Mouse (Mus musculus) heart, embryonic 10.5 days (tissue): Measurements from ENCODE around the gene Luzp1. TPM values are rescaled to one million over a fixed set of nuclear protein-coding genes. Genes with fewer than 3 reads are reported as not detected.

Experiments
- polyA plus RNA-seq: library from polyadenylated mRNA; unstranded; fragments of >200 nt; fragmentation: Nextera tagmentation; extraction: Ambion mirVana; gene quantifications from 2 replicates; pipeline ENCODE4 v1.2.1, GENCODE M21; 2016

Gene Luzp1
- polyA plus RNA-seq, 1 experiment from 2014 or later = 126 TPM

Other genes with a start within 250 kb of the Luzp1 start
- gene Tcea3, start 222.0 kb upstream of the Luzp1 start, polyA plus RNA-seq = 35.6 and 47.2 TPM in 2 replicates
- 14.6 and 18.7 TPM in 2 replicates for gene Zfp46, start 185.1 kb upstream of the Luzp1 start, polyA plus RNA-seq
- 126 and 148 TPM in 2 replicates for gene Hnrnpr, start 158.8 kb upstream of the Luzp1 start, polyA plus RNA-seq
- 0.05 and 0.19 TPM in 2 replicates for gene Htr1d, start 46.2 kb upstream of the Luzp1 start, polyA plus RNA-seq
- gene 6030445D17Rik, start 7.5 kb upstream of the Luzp1 start, polyA plus RNA-seq = 0.18 TPM in 1 of 2 replicates, not detected in the other
- gene Kdm1a, start 133.0 kb downstream of the Luzp1 start, polyA plus RNA-seq = 31.5 and 50.1 TPM in 2 replicates
- gene Tex46, start 140.7 kb downstream of the Luzp1 start, polyA plus RNA-seq = not detected in 2 replicates
- gene Lactbl1, start 152.9 kb downstream of the Luzp1 start, polyA plus RNA-seq = not detected in 2 replicates